Mouse (Mus musculus) stomach, embryonic 16.5 days (tissue): ENCODE measurements around the gene Src. TPM values are rescaled to one million over a fixed set of nuclear protein-coding genes. Genes with fewer than 3 reads are reported as not detected.
A peak's percentile ranks its signal among the peaks of the same experiment; 100 is the strongest.

Experiments used
- ATAC-seq: fragments of 200-750 bp; cut with Nextera tagmentation; 2 replicates; pipeline ENCODE4 v1.8.0; 2017; ENCODE audit warnings: moderate number of reproducible peaks, moderate TSS enrichment; ENCODE audit not compliant: insufficient read depth, low FRiP score
- H3K27ac ChIP-seq: fragments of 300-500 bp; sonication (generic); 2 replicates; pipeline ENCODE4 v1.5.1; 2014; ENCODE audit warnings: low read length
- H3K27me3 ChIP-seq: fragments of 300-500 bp; sonication (generic); 2 replicates; pipeline ENCODE4 v1.6.1; 2014; ENCODE audit warnings: low read length, control low read depth, mixed read lengths; ENCODE audit not compliant: control insufficient read depth, insufficient read depth
- H3K36me3 ChIP-seq: fragments of 300-500 bp; sonication (generic); 2 replicates; pipeline ENCODE4 v1.6.1; 2014; ENCODE audit warnings: low read length; ENCODE audit not compliant: control insufficient read depth, insufficient read depth
- H3K4me1 ChIP-seq: fragments of 300-500 bp; sonication (generic); 2 replicates; pipeline ENCODE4 v1.6.1; 2014; ENCODE audit warnings: low read length, control low read depth, mixed read lengths; ENCODE audit not compliant: control insufficient read depth, insufficient read depth
- H3K4me2 ChIP-seq: fragments of 300-500 bp; sonication (generic); 2 replicates; pipeline ENCODE4 v1.6.1; 2014; ENCODE audit warnings: low read depth, low read length, mixed read lengths
- H3K4me3 ChIP-seq: fragments of 300-500 bp; sonication (generic); replicated peaks from 2 replicates; pipeline ENCODE4 v1.5.1; 2014; ENCODE audit warnings: mild to moderate bottlenecking, low read length
- H3K9ac ChIP-seq: fragments of 300-500 bp; sonication (generic); 2 replicates; pipeline ENCODE4 v1.6.1; 2014; ENCODE audit warnings: low read length
- H3K9me3 ChIP-seq: fragments of 300-500 bp; sonication (generic); replicated peaks from 2 replicates; pipeline ENCODE4 v1.6.1; 2016; ENCODE audit warnings: low read length, control low read depth; ENCODE audit not compliant: control insufficient read depth
- WGBS: fragments of 180-500 bp; shearing (Covaris S2); extraction: QIAGEN DNeasy Blood & Tissue Kit; methylation state at CpG from one replicate; pipeline ENCODE4 v1.1.7; 2014; 5-methylcytosine and 5-hydroxymethylcytosine counted together
- polyA plus RNA-seq: library from polyadenylated mRNA; unstranded; fragments of >200 nt; fragmentation: Nextera tagmentation; extraction: Ambion mirVana; gene quantifications from 2 replicates; pipeline ENCODE4 v1.2.1, GENCODE M21; 2015

Src gene
- polyA plus RNA-seq, 1 experiment from 2014 or later, result 14.7 TPM

GRCm38 (mm10) chr2:157437123-157437522 is 18.9 kb downstream of the Src start:
- H3K27ac ChIP-seq, result no peak overlapping the region
- no peaks in the 10 kb centered on the region for H3K27me3 ChIP-seq
- 86% methylated on average over 3 of the region's 3 CpGs for WGBS
- no peak overlapping the region for H3K9ac ChIP-seq
- peaks cover 43% of the 10 kb centered on the region for H3K4me1 ChIP-seq
- H3K4me3 ChIP-seq, result no peak overlapping the region
- peaks cover 18% of the 10 kb centered on the region for H3K36me3 ChIP-seq
- H3K9me3 ChIP-seq, result peaks cover 3% of the 10 kb centered on the region; the same call in 1 of the 2 replicates
- no peak for ATAC-seq
- no peak overlapping the region for H3K4me2 ChIP-seq

GRCm38 (mm10) chr2:157441363-157441762 is 23.1 kb downstream of the Src start:
- no peak for ATAC-seq
- Histone ChIP-seq H3K4me2 (no peak overlapping the region), H3K9me3 (peaks cover 3% of the 10 kb centered on the region; the same call in 1 of the 2 replicates), H3K27me3 (no peaks in the 10 kb centered on the region), H3K36me3 (peaks cover 18% of the 10 kb centered on the region), H3K4me3 (no peak overlapping the region), H3K9ac (no peak overlapping the region), H3K27ac (no peak overlapping the region), H3K4me1 (peaks cover 2% of the 10 kb centered on the region; the same call in 1 of the 2 replicates)
- WGBS, result 91% methylated on average over 1 of the region's 1 CpGs

GRCm38 (mm10) chr2:157447297-157448158 is 29.3 kb downstream of the Src start:
- no peaks in the 10 kb centered on the region for H3K27me3 ChIP-seq
- H3K9ac ChIP-seq, result no peak overlapping the region
- no peak overlapping the region for H3K4me2 ChIP-seq
- peaks cover 6% of the 10 kb centered on the region; the same call in 1 of the 2 replicates for H3K36me3 ChIP-seq
- 0 out of 2 replicates have a peak overlapping the region, but pooled peaks have one; percentile 33 for H3K27ac ChIP-seq
- 71% methylated on average over 15 of the region's 15 CpGs for WGBS
- no peak for ATAC-seq
- H3K4me1 ChIP-seq, result no peaks in the 10 kb centered on the region
- H3K4me3 ChIP-seq, result no peak overlapping the region
- peaks cover 5% of the 10 kb centered on the region; the same call in 1 of the 2 replicates for H3K9me3 ChIP-seq

- ATAC-seq, result no peak
- H3K9ac ChIP-seq, result no peak overlapping the region
- WGBS, result 91% methylated on average over 7 of the region's 7 CpGs
- no peaks in the 10 kb centered on the region for H3K4me1 ChIP-seq
- H3K4me2 ChIP-seq, result no peak overlapping the region
- peaks cover 5% of the 10 kb centered on the region; the same call in 1 of the 2 replicates for H3K9me3 ChIP-seq
- no peak overlapping the region for H3K27ac ChIP-seq
- H3K4me3 ChIP-seq, result no peak overlapping the region
- peaks cover 6% of the 10 kb centered on the region; the same call in 1 of the 2 replicates for H3K36me3 ChIP-seq
- no peaks in the 10 kb centered on the region for H3K27me3 ChIP-seq
Measured at GRCm38 (mm10) chr2:157448356-157448755, 30.1 kb downstream of the Src start.

- Histone ChIP-seq H3K27ac (no peak overlapping the region), H3K27me3 (no peaks in the 10 kb centered on the region), H3K4me1 (no peaks in the 10 kb centered on the region), H3K4me2 (no peak overlapping the region), H3K9me3 (peaks cover 5% of the 10 kb centered on the region; the same call in 1 of the 2 replicates), H3K36me3 (peaks cover 6% of the 10 kb centered on the region; the same call in 1 of the 2 replicates), H3K9ac (no peak overlapping the region), H3K4me3 (no peak overlapping the region)
- ATAC-seq, result no peak
- WGBS, result 86% methylated on average over 3 of the region's 3 CpGs
Measured at GRCm38 (mm10) chr2:157450905-157451304, 32.7 kb downstream of the Src start.

- no peak overlapping the region; the same call in 1 of the 2 replicates for H3K27ac ChIP-seq
- H3K36me3 ChIP-seq, result peaks cover 6% of the 10 kb centered on the region; the same call in 1 of the 2 replicates
- H3K4me3 ChIP-seq, result no peak overlapping the region
- H3K9ac ChIP-seq, result no peak overlapping the region
- 76% methylated on average over 7 of the region's 7 CpGs for WGBS
- peaks cover 1% of the 10 kb centered on the region for H3K4me1 ChIP-seq
- H3K4me2 ChIP-seq, result no peak overlapping the region
- no peaks in the 10 kb centered on the region for H3K27me3 ChIP-seq
- peaks cover 5% of the 10 kb centered on the region; the same call in 1 of the 2 replicates for H3K9me3 ChIP-seq
- ATAC-seq, result no peak
Measured at GRCm38 (mm10) chr2:157451372-157452040, 33.3 kb downstream of the Src start.

- peak; percentile 90 for ATAC-seq
- no peaks in the 10 kb centered on the region for H3K27me3 ChIP-seq
- peaks cover 29% of the 10 kb centered on the region for H3K4me1 ChIP-seq
- H3K27ac ChIP-seq, result peak overlapping the region; percentile 50
- no peaks in the 10 kb centered on the region for H3K9me3 ChIP-seq
- H3K4me2 ChIP-seq, result peak overlapping the region; percentile 64
- H3K9ac ChIP-seq, result peak overlapping the region; percentile 74
- H3K36me3 ChIP-seq, result no peaks in the 10 kb centered on the region
- peak overlapping the region; percentile 37 for H3K4me3 ChIP-seq
- 2% methylated on average over 56 of the region's 56 CpGs for WGBS
Measured at GRCm38 (mm10) chr2:157457100-157457806, 39.0 kb downstream of the Src start.

GRCm38 (mm10) chr2:157458472-157458871 is 40.2 kb downstream of the Src start:
- no peak overlapping the region for H3K4me3 ChIP-seq
- no peak overlapping the region; the same call in 1 of the 2 replicates for H3K9ac ChIP-seq
- H3K4me2 ChIP-seq, result no peak overlapping the region
- no peaks in the 10 kb centered on the region for H3K27me3 ChIP-seq
- 21% methylated on average over 14 of the region's 14 CpGs for WGBS
- no peaks in the 10 kb centered on the region for H3K9me3 ChIP-seq
- peaks cover 39% of the 10 kb centered on the region for H3K4me1 ChIP-seq
- 0 out of 2 replicates have a peak, but pooled peaks have one; percentile 8 for ATAC-seq
- H3K27ac ChIP-seq, result no peak overlapping the region
- 0 out of 2 replicates have a peak, but pooled peaks cover 3% of the 10 kb centered on the region for H3K36me3 ChIP-seq
